Mouse (Mus musculus) stomach, postnatal 0 days (tissue): ENCODE data around the gene Trpm3.

Source experiments
- CTCF ChIP-seq: IDR thresholded peaks from 2 replicates; pipeline ENCODE4 v1.5.1; 2016; ENCODE audit warnings: antibody characterized with exemption, low read depth, mild to moderate bottlenecking, moderate library complexity
- EP300 ChIP-seq: optimal IDR thresholded peaks from 2 replicates; pipeline ENCODE3; 2016; ENCODE audit warnings: antibody characterized with exemption

DNA sequence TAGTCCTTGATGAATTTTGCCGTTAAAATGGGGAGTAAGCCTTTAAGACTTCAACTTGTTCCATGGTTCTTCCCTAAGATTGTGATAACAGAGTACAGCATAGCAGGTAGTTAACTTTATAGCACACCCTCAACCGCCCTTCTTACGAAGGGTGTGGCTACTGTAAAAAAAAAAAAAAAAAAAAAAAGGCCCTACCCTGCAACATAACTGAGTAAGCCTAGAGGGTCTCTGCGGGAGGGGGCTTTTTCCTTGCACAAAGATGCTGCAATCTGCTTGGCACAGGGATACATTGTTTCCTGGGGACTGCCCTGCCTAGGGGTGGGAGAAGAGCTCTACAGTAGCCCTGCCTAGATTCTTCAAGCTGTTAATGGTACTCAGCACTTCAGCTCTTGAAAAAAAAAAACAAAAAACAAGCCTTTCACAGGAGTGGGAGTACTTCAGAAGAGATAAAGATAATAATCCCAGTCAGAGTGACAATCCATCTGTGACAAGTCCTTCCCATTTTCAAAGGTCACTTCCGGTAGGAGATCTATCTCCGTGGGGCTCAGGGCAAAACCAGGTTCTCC, 903.4 kb downstream of the Trpm3 start:
- TF ChIP-seq EP300, result no peak
- TF ChIP-seq CTCF, result no peak
